Mouse (Mus musculus): ENCODE data around the gene Cyp2c23.

Gene Cyp2c23

DNA sequence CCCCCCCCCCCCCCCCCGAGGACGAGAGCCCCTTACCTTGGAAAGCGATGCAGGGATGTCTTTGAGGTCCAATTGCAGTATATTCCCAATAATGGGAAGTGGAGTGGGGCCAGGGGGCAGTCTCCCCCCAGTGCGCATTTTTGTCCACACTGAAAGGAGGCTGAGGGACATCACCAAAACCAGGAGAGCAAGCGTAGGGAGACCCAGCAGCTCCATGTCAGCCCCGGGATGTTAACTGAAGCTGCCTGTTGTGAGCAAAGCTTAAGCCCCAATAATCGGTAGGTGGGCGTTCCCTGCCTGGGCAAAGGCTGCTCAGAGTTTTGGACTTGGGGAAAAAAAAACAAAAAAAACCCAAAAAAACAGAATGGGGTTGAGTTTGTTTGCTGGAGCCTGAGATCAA lies at the start of gene Cyp2c23:
Gene Cyp2c23, minus strand, starts transcription at position 237 of the 400 bp plus-strand sequence.
- no peak for DNase-seq (ENCODE audit: low read depth, low spot score)

DNA sequence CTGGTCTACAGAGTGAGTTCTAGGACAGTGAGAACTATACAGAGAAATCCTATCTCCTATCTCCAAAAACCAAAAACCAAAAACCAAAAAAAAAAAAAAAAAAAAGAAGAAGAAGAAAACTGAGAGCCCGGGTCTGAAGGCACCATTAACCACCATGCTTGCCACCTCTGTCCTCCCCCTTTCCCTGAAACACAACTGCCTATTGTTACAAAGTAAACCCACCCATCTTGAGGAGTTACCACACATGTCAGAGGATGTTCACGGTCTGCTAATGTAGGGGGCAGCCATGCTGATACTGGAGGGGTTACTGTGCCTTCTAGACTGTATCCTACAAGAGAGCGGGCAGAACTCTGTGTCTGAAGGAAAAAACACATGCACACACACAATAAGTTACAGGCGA lies 48.0 kb upstream of the Cyp2c23 start:
- no peak for DNase-seq (ENCODE audit: low read depth, low spot score)

DNA sequence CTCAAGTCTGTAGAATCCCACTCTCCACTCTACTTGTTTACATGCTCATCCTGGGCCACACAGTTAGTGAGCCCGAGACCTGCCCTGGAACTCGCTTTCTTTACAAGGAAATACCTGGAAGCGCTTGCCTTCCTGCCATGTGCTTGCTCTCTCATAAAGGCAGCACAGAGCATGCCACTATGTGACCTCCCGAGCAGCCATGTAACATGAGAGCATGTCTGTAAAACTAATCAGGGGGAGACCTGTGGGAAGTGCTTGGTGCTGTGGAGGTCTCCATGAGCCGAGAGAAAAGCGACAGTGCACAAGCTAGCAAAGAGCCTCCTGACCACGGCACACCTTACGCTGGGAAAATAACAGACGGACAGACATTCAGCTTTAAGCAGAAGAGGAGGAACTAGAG lies 47.4 kb upstream of the Cyp2c23 start:
- DNase-seq (ENCODE audit: low read depth, low spot score): no peak

DNA sequence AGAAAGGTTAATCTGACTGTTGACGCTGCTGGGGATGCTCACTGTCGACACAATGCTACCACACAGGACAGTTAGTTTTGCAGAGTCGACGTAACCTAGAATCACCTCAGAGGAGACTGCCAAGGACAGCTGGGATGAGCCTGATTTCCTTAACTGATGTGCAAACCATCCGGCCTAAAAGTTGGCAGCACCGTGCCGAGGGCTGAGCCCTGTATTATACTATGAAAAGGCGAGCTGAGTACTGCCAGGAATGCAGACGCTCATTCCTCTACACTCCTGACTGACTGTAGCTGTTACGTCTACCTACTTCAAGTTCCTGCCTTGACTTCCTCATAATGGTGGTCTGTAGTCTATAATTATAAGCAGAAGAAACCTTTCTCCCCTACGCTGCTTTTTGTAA lies 46.0 kb upstream of the Cyp2c23 start:
- DNase-seq (ENCODE audit: low read depth, low spot score): no peak

DNA sequence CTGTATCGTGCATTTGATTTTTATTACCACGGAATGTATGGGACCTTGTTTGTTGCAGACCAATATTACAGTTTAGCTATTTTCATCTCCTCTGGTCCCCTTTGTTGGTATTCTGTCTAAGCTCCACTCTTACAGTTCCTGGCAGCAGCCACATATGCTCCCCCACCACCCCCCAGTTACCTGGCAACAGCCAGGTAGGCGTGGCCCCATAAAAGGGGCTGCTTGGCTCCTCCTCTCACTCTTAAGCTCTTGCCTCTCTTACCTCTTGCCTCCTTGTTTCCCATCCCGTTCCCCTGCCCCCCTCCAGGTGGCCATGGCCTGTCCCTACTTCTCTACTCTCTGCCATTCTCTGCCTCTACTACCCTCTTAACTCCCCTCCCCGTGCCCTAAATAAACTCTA lies 42.2 kb upstream of the Cyp2c23 start:
- DNase-seq (ENCODE audit: low read depth, low spot score): no peak

DNA sequence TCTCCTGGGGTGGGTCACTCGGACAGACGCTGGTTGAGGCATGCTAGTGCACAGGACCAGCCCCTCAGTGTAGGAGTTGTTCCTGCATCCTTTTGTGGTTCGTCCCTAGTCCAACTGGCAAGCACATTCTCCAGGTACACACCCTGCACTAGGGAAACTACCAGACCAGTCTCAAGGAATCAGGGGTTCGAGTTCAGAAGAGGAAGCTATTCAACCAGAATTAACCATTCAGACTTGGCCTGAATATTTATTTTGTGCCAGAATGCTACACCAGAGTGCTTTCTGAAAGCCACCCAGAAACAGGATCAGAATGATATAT lies 40.9 kb upstream of the Cyp2c23 start:
- no peak for DNase-seq (ENCODE audit: low read depth, low spot score)

DNA sequence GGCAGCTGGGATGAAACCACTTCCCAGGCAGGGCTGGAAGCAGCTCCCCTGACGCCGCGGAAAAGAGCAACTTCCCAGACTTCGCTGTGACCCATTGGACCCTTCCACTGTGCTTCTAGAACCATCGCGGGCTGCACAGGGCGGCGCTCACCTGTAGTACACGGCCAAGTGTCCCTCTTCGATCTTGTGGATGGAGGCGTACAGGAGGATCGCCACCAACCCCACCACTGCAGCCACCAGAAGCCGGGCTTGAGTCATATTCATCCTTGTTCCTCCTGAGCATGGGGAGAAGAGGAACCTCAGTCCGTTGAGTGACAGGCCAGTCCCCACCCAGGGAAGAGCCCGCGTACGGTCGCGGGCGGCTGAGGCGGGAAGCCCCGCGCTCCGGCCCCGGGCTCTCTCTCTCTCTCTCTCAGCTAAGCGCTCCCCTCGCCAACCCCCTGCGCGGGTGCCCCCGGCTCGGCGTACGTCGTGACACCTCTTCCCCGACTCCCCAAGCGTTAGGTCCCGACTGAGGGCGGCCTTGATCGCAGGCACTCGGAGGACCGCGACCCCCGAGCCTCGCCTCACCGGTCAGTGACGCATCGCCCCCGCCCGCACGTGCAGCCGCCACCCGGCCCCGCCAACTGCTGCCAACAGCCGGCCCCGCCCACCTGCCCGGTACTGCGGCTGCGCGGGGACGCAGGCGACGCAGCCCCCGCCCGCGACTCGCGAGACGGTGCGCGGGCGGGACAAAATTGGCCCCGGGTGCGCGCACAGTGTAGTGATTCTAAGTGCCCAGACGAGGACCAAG lies 40.3 kb upstream of the Cyp2c23 start, which contains the start of gene Erlin1:
Gene Erlin1, minus strand, starts transcription at position 665 of the 793 bp plus-strand sequence.
- DNase-seq (ENCODE audit: low read depth, low spot score): peak; percentile 72

DNA sequence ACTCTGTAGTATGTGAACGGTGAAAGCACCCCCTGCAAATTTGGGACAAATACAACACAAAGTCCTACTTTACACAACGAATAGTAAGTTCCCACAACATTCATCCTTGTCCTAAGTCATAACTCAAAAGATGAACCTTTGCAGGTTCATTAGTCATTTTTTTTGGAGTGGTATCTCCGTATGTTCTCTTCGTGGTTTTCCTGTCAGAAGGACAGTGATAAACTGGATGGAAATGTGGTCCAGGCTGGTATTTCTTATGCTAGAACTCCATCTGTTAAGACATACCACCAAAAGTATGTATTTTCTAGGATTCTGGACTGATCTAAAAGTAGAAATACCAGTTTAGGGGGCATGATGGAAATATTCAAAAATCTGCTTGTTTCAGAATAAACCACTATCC lies 39.2 kb upstream of the Cyp2c23 start:
- peak; percentile 58 for DNase-seq (ENCODE audit: low read depth, low spot score)

DNA sequence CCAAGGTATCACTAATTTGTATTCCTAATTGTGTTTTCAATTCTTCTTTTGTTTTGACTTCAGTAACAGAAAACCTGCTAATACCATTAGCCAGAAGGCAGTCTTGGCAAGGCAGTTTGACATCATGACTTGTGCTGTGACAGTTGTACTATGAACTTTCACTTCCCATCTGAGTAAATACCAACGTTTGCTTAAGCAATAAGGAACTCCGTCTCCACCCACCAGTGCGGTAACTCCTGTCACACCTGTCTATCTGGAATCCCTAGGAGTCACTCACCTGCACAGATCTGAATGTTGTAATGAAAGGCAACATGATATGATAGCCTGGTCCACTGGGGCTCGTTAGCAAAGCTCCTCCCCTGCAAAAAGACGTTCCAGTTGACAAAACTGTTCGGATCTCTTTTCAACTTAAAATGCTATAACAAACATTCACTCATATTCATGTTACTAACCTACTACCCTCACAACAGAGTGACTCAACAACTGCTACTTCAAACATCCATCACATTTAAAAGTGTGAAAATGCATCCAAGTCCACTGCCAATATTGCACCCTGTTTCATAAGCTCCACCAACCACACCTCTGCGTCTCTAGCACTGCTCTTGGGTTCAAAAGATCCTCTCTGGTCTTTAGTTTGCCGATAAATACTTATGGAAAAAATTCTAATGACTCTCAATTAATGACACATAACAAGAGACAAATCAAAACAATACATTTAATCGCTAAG lies 38.5 kb upstream of the Cyp2c23 start:
- DNase-seq (ENCODE audit: low read depth, low spot score): peak; percentile 31

DNA sequence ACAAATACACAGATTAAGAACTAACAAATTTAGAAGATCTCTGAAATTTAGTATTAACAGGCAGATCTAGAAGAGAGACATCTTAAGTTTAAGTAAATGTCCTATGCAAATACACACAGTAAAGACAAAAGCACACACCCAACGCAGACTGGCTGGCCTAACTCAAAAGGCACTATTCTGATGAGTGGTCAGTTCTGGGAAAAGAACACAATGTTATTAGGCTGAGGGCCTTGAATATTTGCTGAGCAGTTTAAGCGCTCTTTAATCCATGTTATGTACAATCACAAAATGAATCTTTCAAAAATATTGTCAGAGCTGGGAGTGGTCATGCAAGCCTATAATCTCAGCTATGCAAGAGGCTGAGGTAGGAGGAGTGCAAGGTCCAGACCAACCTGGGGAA lies 35.7 kb upstream of the Cyp2c23 start:
- DNase-seq (ENCODE audit: low read depth, low spot score): no peak

DNA sequence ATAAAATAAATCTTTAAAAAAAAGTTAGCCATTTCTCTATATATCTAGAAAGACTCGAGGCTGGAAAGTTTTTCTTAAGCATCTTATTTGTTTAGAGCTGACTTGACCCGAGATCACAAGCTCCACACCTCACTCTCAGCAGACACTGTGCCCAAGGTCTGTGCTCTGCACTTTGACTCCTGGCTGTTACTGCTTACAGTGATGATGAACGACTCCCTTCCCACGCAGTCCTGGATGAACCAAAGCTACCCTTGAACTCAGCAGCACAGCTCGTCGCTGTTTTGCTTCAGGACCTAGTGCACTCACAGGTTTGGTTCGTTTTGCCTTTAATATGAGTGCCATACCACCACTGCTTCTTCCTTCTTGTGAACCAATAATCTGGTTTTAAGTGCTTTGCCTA lies 34.8 kb upstream of the Cyp2c23 start:
- DNase-seq (ENCODE audit: low read depth, low spot score): no peak

DNA sequence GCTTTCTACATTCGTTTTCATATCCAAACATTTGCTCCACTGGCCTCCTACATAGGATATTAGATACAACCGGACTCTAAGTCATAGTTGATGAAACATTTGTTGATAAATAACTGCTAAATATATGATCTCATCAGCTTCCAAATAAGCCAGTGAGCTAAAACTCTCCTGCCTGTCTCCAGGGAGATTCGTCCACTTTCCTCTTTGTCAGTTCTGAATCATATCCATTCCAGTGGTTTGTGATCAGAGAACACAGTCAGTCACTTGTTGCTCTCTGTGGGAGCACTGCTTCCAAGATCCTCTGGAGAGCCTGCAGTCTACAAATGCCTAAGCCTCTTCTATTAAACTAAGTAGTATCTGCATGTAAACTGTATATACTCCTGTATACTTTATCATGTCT lies 31.2 kb upstream of the Cyp2c23 start:
- DNase-seq (ENCODE audit: low read depth, low spot score): peak; percentile 69

DNA sequence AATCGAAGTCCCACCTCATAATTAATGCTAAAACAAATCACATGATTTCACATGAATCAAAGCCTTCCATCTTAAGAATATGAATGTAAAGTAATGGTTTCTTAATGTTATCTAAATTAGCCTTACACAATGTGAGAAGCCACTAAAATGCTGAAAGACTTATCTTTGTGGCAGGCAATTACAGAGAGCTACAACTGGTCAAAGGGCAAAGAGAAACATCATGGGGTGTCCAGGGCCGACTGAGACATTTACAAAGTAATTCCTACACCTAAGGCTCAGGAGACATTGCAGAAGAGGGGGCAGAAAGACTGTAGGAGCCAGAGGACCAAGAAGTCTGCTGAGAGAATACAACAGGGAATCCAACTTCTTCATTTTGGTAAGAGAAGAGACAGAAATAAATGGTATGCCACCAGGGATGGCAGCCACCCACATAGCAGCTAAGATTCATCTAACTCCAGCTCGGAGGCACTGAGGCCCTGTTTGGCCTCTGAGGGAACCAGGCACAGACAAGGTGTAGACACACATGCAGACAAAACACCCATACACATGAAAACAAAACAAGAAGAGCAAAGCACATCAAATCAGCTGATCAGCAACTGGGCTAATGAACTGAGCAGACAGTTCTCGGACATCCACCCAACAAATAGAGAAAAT lies 26.3 kb upstream of the Cyp2c23 start:
- DNase-seq (ENCODE audit: low read depth, low spot score): no peak

DNA sequence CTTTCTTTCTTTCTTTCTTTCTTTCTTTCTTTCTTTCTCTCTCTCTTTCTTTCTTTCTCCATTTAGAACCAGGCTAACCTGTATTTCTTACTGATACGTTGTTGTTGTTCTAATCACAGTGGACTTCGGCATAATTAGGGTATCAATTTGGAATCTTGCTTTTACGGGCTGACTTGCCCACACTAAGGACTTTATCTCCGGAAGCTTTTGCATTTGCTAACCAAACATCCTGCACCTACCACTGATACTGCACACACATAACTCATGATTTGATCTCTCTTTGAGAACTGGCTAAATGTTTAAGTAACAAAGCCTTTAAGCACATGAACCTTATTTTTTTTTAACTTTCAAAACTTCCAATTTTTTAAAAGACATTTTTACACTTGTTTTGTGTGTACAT lies 21.4 kb upstream of the Cyp2c23 start:
- no peak for DNase-seq (ENCODE audit: low read depth, low spot score)

DNA sequence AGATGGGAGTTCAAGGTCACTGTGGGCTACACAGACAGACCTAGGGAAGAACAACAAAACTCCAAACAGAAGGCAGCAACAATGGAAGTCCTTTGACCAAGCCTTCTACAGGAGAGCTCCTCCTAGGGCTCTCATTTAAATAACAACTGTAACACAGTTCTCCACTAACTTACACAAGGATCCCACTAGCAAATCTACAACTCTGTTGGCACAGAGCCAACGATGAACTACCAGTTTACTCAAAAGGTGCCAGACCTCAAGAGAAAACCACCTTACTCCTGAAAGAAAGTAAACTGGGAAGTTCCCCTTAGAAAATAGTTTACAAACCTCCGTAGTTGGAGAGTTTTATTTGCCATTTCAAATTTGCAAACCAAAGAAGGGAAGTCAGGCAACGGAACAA lies 20.3 kb upstream of the Cyp2c23 start:
- DNase-seq (ENCODE audit: low read depth, low spot score): no peak

DNA sequence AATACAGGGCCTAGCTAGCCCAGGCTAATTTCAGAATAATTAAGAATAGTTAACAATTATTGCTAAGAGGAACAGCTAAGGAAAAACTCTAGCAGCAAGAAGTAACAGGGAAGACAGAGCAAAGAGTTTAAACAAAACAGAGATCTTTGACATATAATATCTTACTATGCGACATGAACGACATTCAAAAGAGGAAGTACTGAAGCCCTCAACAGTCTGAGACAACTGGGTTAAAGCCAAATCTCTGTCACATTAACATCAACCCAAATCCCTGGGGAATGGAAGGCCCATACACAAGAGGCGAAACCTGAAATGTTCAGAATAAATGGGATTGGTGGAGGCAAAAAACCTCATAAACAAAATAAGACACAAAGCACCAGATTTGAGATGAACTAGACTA lies 16.8 kb upstream of the Cyp2c23 start:
- DNase-seq (ENCODE audit: low read depth, low spot score): no peak

DNA sequence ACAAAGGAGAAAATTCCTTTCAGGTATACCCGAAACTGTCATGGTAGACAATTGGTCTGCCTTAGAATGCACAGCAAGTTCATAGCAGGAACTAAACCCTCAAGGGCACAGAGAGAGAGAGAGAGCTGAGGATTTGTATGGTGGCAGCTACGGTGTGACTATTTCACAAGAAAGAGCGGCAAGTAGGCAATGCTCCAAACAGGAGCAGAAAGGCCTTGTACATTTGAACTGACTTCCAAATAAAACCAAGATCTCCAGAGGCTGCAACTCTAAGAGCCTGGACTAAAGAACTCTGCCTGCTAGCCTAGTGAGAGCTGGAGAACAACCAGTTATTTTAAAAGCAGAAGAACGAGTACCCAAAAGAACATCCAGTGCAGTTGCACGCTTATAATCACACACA lies 13.1 kb upstream of the Cyp2c23 start:
- no peak for DNase-seq (ENCODE audit: low read depth, low spot score)

DNA sequence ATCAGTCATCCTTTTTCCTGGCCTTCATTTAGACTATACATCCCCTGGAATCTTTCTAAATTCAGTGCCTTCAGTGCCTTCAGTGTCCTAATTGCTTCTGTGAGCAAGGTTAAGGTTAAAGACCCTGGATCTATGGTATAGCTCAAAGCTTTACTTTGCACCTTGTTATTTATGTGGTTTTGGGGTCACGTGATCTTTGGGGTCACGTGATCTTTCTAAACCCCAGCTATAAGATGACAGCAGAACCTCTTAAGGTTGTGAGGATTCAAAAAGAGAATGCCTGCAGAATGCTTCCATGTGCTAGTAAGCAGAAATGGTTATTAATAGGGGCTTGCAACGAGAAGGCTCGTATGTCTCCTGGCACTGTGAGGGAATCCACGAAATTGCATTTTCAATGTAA lies 4.4 kb upstream of the Cyp2c23 start:
- DNase-seq (ENCODE audit: low read depth, low spot score): no peak

DNA sequence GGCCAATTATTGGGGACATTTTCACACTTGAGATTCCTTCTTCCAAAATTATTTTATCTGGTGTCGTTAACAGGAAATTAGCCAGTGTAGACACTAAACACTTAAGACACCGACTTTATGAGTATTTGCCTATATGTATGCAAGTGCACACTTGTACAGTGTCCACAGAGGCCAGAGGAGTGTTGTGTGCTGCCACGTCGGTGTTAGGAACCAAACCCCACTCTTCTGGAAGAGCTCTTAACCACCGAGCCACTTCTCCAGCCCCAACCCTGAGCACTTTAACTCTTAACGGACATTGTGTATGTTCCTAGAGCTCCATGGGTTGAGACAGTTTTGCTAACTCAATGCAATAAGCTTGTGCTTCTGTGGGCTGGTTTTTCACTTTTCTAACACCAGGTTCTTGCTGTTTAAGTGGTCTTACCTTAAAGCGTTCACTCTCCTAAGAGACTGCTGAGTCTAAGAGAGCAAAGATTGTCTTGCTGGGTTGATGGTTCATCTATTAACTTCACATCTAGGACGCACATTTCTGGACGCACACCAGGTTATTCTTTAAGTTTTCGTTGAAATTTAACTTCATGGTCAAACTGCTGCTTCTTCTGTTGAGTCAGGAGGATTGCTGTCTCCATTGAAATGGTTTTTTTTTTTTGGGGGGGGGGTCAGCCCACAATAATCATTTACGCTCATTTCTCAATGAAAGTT lies 3.2 kb upstream of the Cyp2c23 start:
- DNase-seq (ENCODE audit: low read depth, low spot score): no peak

DNA sequence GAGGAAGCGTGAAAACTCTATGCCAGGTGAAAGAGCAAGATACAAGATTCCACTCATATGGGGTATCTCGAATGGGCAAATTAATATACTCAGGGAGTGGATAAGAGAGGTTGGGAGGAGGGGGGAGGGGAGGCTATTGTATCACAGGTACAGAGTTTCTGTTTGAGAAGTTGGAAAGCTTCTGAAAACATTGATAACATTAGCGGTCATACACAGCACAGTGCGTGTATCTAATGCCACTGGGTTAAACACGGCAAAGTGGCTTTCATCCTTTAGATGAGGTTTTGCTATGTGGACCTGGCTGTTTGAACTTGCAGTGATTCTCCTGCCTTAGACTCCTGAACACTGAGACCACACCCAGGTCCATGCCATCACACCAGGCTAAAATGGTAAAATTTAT lies 1.0 kb upstream of the Cyp2c23 start:
- DNase-seq (ENCODE audit: low read depth, low spot score): no peak

DNA sequence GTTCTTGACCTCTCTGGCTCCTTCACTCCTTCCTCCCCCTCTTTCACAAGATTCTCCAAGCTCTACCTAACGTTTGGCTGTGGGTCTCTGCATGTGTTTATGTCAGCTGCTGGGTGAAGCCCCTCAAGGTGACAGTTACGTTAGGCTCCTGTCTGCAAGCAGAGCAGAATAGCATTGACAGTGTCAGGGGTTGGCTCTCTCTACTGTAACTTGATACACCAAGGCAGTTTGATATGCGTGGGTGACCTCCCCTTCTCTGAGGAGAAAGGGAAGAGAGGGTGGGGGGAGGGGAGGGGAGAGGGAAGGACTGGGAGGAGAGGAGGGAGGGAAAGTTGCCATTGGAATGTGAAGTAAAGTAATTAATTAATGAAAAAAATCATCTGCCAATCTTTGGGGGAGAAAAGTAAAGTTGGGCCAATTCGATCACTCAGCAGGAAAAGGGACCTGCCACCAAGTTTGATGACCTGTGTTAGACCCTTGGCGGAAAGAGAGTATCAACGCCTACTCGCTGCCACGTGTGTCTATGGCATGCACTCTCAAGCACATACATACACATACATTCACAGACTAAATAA lies 2.0 kb downstream of the Cyp2c23 start:
- DNase-seq (ENCODE audit: low read depth, low spot score): no peak

Data from 3T3-L1 (cell line).